Mouse (Mus musculus): ENCODE results near the gene Ifitm5. TPM values are rescaled to one million over a fixed set of nuclear protein-coding genes. Genes with fewer than 3 reads are reported as not detected.

Ifitm5 gene
- total RNA-seq, 2 experiments from 2014 or later = not detected

- ATAC-seq (replicated peaks; ENCODE audit: low FRiP score, poor library complexity, severe bottlenecking) = no peak
Measured at GRCm38 (mm10) chr7:140944236-140944635, 5.9 kb downstream of the Ifitm5 start.

- ATAC-seq (replicated peaks; ENCODE audit: low FRiP score, poor library complexity, severe bottlenecking) = no peak
Measured at GRCm38 (mm10) chr7:140943356-140943755, 6.7 kb downstream of the Ifitm5 start.

GRCm38 (mm10) chr7:140942811-140943210 lies 7.3 kb downstream of the Ifitm5 start:
- ATAC-seq (replicated peaks; ENCODE audit: low FRiP score, poor library complexity, severe bottlenecking) = no peak

GRCm38 (mm10) chr7:140942341-140942740 lies 7.8 kb downstream of the Ifitm5 start:
- ATAC-seq (replicated peaks; ENCODE audit: low FRiP score, poor library complexity, severe bottlenecking) = no peak

GRCm38 (mm10) chr7:140941222-140942051 lies 8.7 kb downstream of the Ifitm5 start, which contains the start of gene Pgghg:
Gene Pgghg (plus strand): TSS chr7:140941391.
- ATAC-seq (replicated peaks; ENCODE audit: low FRiP score, poor library complexity, severe bottlenecking) = peak; percentile 93

- ATAC-seq (replicated peaks; ENCODE audit: low FRiP score, poor library complexity, severe bottlenecking) = no peak
Measured at GRCm38 (mm10) chr7:140939669-140940171, 10.4 kb downstream of the Ifitm5 start.

- ATAC-seq (replicated peaks; ENCODE audit: low FRiP score, poor library complexity, severe bottlenecking) = no peak
Measured at GRCm38 (mm10) chr7:140938896-140939295, 11.2 kb downstream of the Ifitm5 start.

- ATAC-seq (replicated peaks; ENCODE audit: low FRiP score, poor library complexity, severe bottlenecking) = no peak
Measured at GRCm38 (mm10) chr7:140938436-140938835, 11.7 kb downstream of the Ifitm5 start.

GRCm38 (mm10) chr7:140927181-140927580 lies 22.9 kb downstream of the Ifitm5 start:
- no peak for ATAC-seq (replicated peaks; ENCODE audit: low FRiP score, poor library complexity, severe bottlenecking)

GRCm38 (mm10) chr7:140923070-140923775 lies 26.9 kb downstream of the Ifitm5 start:
- no peak for ATAC-seq (replicated peaks; ENCODE audit: low FRiP score, poor library complexity, severe bottlenecking)

- no peak for ATAC-seq (replicated peaks; ENCODE audit: low FRiP score, poor library complexity, severe bottlenecking)
Measured at GRCm38 (mm10) chr7:140922398-140923069, 27.6 kb downstream of the Ifitm5 start.

GRCm38 (mm10) chr7:140921225-140921975 lies 28.7 kb downstream of the Ifitm5 start:
- ATAC-seq (replicated peaks; ENCODE audit: low FRiP score, poor library complexity, severe bottlenecking) = no peak

- no peak for ATAC-seq (replicated peaks; ENCODE audit: low FRiP score, poor library complexity, severe bottlenecking)
Measured at GRCm38 (mm10) chr7:140920418-140921029, 29.6 kb downstream of the Ifitm5 start, which contains the start of gene Nlrp6. Gene Nlrp6 (plus strand): TSS chr7:140920902.

- ATAC-seq (replicated peaks; ENCODE audit: low FRiP score, poor library complexity, severe bottlenecking) = no peak
Measured at GRCm38 (mm10) chr7:140919911-140920310, 30.2 kb downstream of the Ifitm5 start.

GRCm38 (mm10) chr7:140914031-140914690 lies 35.9 kb downstream of the Ifitm5 start:
- ATAC-seq (replicated peaks; ENCODE audit: low FRiP score, poor library complexity, severe bottlenecking) = no peak

GRCm38 (mm10) chr7:140912846-140913482 lies 37.1 kb downstream of the Ifitm5 start:
- ATAC-seq (replicated peaks; ENCODE audit: low FRiP score, poor library complexity, severe bottlenecking) = no peak

GRCm38 (mm10) chr7:140912293-140912692 lies 37.8 kb downstream of the Ifitm5 start:
- no peak for ATAC-seq (replicated peaks; ENCODE audit: low FRiP score, poor library complexity, severe bottlenecking)

- peak; percentile 65 for ATAC-seq (replicated peaks; ENCODE audit: low FRiP score, poor library complexity, severe bottlenecking)
Measured at GRCm38 (mm10) chr7:140908634-140909107, 41.4 kb downstream of the Ifitm5 start.
